Mouse (Mus musculus) right cerebral cortex, adult 18-20 months (tissue): ENCODE data around the gene Gabrg3.
A peak's percentile ranks its signal among the peaks of the same experiment; 100 is the strongest.
"Not testable (repeated sequence)": the region's sequence is repeated elsewhere in the genome, so short reads cannot be mapped to it uniquely, and the experiment has no call there.

ENCODE experiments used
- DNase-seq: peaks from one replicate; pipeline ENCODE4 v3.0.0; 2022; ENCODE audit warnings: mixed read lengths

The Gabrg3 gene

DNA sequence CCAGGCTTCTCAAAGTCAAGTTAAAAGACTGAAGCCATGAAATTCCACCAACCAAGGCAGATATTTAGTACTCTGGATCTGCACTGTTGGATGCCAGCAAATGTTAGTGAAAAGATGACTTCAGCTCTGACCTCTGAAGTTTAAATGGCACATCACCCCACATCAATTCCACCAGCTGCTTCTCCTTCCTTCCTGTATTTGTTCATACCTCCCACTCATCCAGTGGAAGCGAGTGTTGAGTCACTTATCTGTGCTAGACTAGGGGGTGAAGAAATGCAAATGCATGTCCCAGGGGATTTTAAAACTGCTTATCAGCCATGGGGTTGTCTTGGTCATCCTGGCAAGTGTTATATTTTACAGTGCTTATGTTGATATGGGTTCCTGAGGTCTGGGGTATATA, 79.7 kb downstream of the Gabrg3 start:
- peak; percentile 44 for DNase-seq

DNA sequence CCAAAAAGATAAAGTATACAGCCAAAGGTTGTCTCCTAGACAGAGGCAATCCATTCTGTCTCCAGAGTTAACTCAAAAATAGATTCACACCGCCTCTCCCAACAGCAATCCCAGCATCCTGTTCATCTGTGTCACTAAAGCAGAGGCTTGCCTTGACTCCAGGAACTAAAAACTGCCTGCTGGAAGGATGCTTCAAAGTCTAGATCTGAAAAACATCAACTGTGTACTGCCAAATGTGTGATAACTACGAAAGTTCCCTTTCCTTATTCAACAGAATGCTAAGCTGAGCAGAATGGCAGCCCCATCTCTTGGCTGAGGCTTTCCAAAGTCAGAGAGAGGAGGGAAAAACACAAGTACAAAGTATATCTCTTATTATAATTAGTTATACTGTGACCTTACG, 90.3 kb downstream of the Gabrg3 start:
- DNase-seq: peak; percentile 71

DNA sequence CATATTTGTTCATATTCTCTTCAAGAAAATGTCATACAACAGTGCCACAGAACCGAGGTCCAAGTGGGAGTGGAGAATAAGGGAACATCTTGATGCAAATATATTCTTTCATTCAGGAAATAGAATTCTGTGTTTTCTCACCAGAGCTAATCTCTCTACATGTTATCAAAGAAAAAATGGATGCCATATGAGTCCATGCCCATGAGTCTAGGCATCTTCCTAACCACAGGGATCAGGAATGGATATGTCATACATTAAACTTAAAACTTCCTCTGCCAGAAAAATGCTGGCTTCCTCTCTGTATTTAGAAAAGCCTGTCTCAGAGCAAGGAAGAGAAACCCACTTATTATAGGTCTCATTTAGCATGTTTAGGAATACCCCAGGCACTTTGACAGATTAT, 92.9 kb downstream of the Gabrg3 start:
- no peak for DNase-seq

DNA sequence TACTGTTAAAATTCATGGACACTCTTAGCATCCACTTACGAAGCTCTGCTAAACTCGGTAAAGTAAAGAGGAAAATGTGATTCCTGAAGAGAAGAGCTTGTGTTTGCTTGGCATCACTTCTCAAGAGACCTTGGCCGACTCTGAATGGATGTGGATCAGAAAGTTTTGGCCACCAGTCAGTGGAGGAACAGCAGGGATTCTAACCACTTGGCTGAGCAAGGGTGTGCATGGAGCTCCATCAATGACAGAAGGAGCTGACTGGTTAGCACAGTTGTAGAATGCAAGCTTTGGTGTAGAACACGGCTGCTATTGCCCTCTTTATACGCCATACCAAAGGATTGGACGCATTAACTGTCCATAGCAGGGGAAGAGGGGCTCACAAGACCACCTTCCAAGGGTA, 93.4 kb downstream of the Gabrg3 start:
- no peak for DNase-seq

DNA sequence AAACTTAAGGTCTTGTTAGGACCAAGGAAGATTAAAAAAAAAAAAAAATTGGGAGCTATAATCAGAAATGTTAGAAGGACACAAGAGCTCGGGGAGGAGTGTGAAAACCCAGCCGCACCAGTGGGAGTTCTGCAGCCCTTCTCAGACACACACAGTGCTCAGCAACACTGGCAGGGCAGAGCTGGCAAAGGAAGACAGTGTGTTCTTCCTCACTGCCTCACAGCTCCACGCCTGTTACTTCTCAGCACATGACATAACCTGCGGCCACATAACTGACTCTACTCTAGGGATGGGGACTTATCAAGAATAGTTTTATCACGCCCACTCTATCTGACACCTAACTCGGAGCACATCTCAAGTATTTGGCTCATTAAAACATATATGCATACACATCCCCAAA, 103.8 kb downstream of the Gabrg3 start:
- peak; percentile 42 for DNase-seq

DNA sequence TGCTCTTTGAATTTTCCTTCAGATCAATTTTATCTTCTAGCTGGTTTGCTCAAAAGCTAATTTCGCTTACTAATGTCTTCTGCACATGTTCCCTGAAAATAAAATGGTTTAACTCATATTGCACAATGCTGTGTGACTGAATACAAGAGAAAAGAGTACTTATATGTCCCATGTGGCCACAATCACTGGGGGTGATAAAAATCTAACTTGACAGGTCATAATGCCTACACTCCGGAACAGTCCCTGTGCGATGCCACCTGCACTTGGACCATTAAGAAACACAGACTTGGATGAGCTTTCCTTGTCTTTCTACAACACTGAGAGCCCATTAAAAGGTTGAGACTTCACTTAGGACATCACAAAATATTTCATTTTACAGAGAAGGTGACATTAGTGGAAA, 108.1 kb downstream of the Gabrg3 start:
- no peak for DNase-seq

DNA sequence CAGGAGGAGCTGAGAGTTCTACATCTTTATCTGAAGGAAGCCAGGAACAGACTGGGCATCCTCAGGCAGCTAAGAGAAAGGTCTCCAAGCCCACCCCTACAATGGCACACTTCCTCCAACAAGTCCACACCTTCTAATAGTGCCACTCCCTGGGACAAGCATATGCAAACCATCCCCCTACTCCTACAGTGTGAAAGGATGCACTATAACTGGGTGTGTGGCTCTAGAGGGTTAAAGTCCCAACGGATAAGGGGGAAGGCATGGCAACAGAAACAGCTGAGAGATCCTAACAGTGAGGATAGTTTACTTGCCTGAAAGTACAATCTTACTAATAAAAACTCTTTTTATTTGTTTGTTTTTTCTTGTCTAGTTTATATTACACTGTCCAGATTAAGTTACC, 126.8 kb downstream of the Gabrg3 start:
- DNase-seq: no peak

DNA sequence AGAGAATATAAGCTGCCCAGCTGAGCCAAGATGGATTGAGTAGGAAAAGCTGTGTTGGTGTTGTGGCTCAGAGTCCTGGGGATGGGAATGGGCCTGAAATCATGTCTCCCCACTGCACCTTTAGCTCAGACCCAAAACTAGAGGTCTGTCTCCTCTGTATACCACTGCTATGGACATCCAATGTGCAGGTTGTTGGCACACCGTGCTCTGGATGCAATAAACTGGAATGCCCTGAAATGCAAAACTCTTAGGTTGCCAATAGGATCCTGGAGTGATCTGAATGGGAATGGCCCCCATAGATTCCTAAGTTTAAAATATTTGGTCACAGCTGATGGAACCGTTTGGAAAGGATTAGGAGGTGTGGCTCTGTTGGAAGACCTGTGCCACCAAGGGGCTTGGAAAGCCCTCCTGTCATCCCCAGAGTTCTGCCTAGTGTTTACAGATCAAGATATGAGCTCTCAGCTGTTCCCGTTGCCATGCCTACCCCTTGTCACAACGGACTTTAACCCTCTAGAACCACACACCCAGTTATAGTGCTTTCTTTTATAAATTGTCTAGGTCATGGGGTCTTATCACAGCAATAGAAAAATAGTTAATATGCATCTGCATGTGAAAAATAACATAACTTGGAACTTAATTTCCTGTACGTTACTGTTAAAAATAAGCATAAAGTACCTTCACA, 128.0 kb downstream of the Gabrg3 start:
- no peak for DNase-seq

DNA sequence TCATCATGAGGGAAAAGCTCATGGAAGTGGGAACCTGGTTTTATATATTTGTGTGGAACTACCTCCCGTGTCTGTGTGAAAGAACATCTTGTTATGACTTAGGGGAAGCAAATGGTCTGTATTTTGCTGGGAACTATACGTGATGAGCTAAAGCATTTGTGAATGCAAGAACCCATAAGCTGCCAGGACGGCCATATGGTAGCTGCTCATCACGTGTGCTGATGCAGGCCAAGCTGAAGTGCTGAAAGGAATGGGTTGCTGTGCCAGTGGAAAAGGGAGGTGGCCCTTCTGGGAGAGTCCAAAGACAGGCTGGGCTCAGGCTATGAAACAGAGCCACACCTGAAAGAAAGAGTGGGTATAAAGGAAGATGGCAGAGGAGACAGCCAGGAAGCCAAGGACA, 143.0 kb downstream of the Gabrg3 start:
- peak; percentile 41 for DNase-seq

DNA sequence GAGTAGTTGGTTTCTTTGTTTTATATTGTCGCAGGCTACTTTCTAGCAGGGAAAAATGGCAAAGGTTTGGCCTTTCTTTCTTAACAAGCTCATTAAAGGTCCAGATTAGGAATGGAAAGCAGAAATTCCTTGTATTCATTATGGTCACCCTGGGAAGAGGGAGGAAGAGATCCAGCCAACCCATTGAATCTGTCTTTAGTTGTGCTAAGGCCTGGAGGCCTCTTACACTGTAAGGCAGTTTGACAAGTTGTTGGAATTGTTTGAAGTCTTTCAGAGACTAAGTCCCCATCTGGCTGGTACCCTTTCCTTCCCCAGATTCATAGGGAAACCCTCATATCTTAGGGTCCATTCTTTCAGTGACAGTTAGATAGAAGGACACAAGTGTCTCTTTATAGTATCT, 172.9 kb downstream of the Gabrg3 start:
- DNase-seq: no peak

DNA sequence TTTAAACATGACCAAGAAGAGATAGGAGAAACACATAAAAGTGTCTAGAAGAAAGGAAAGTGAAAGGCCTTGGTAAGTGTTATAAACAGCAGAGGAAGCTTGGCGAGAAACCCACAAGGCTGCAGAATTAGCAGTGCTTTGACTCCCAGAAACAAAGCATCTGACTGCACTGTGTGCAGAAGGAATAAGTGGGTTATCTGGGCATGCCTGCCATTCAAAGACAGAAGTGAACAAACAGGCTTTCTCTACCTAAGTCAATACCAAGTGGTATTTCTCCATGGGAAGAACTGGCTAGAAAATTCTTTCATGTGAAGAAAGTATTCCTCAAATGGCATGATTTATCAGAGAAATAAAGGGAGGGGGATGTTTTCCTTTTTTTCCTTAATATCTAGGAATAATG, 201.0 kb downstream of the Gabrg3 start:
- DNase-seq: no peak

DNA sequence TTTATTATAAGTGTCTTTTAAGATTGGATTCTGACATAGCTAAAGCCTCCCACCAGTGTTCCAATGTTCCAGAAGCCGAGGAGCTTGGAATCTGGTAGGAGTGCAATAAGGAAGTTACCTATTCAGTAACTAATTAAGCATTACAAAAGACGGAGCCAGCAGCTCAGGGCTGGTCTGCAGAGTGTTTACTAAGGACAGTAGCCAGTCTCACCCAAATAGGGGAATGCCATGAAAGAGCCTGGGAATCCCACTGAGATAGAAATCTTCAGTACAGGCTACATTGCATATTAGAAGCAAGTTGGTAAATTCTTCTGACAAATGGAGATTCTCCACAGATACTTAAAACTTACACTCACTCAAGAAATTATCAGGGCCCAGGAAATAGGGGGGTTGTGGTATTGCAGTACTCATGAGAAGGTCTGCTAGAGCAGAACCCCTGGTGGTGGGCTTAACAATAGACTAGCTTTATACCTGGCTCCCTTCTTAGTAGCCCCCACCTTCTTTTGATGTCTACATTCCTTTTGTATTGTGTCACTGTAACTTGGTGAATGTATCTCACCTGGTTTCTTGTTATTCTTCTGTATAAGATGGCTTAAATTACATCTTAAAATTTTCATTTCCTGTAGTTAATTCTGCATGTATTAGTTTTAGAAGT, 211.0 kb downstream of the Gabrg3 start:
- DNase-seq: not testable (repeated sequence)

DNA sequence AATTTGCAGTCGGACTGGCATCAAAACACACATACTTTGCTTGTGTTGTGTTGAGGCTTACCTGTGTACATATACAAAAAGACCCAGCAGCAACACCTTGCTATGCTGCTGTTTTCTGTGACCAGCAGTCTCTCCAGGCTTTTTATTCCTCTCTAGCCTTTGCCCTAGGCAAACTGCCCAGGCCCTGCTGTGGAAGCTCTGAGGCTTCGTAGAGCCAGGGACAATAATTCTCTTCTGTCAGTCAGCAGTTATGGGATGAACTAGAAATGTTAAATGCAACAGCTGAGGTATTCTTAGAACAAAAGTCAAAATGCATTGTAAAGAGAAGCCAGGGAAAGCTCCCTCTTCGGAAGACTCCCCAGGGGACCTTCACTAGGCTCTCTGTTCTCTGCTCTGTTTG, 220.1 kb downstream of the Gabrg3 start:
- no peak for DNase-seq

DNA sequence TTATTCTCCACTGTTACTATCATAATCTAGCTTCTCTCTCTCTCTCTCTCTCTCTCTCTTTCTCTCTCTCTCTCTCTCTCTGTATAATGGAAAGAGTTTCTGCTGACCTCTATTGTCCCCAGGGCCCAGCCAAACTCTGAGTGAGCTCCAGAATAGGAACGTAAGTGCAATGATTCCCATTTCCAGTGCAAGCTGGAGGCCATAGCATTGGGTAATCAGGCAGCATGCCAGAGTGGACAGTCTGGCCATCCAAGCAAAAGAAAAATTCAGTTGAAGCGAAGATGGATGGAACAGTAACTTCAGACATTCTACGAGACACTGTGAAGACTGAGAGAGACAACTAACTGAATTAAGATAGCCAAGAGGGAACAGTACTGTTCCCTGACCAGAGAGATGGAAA, 228.8 kb downstream of the Gabrg3 start:
- no peak for DNase-seq

DNA sequence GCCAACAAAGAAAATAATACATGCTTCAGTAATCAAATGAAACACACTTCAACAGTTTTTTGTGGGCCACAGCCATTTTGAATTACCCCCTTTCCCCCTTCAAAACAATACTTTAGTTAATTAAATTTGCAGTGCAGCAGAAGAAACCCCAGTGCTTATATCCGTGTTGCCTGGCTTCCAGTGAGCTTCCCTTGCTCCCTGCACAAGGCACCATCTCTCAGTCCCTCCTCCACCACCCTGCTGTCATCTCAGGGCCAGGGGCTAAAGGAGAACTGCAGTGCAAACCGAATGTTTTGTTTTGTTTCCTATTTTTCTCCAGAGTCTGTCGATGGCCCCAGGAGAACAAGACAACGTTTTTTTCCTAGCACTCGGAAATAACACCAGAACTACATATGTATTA, 233.2 kb downstream of the Gabrg3 start:
- no peak for DNase-seq

DNA sequence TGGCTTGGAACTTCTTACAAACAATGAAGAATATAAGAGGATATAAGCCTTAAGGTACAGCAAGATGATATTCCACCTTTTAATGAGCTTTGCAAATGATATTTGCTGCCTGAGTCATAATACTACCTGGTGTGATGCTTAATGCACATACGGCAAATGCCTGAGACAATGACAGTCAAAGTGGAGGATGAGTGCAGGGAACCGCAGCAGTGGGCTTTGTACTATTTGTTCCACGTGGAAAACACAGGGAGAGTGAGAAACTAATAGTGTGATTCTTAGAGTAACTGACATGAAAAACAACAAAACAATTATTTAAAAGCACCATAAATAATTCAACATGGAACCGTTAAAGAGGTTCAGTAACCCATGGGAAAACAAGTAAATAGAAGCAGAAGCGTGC, 236.2 kb downstream of the Gabrg3 start:
- no peak for DNase-seq

DNA sequence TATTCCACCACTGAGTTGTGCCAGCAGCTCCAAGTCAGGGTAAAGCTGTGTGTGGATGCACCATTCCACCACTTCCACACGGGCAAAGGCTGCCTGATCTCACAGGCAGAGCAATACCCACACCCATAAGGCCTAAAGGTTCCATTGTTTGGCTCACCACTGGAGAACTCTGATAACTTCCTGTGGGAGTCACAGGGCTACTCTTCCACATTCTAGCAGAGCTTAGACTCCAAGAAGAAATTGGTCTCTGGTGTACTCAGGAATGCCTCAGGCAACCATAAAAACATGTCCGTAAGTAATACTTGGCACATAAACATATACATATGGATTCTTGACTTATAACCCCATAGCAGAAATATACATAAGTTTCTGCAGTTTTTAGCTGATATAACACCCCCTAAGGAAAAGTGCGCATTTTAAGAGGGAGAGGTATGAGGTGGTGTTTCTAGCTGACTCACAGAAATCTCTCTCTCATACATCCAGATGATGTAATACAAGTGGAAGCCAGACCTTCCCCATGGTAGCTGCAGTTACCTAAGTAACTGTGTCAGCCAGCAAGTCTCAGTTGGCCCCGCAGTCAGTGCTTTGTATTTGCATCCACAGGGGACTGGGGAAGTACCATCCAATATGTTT, 248.8 kb downstream of the Gabrg3 start:
- no peak for DNase-seq

DNA sequence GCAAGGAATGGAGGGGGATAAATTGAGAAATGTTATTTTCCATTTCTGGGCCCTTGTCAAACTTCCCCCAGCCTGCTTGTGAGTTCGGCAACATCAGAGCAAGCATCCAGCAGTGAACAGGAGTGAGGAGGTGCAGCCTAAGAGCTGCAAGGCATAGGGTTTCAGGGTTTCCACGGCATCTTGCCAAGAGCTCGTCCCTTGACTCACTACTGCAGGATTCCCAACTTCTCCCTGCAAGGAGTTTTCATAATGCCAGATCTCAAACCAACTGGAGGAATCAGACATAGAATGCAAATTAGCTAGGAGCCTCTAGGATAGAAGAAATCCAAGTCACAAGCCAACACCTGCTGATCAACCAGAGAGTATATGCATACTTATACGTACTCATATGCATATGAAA, 254.0 kb downstream of the Gabrg3 start:
- DNase-seq: peak; percentile 37

DNA sequence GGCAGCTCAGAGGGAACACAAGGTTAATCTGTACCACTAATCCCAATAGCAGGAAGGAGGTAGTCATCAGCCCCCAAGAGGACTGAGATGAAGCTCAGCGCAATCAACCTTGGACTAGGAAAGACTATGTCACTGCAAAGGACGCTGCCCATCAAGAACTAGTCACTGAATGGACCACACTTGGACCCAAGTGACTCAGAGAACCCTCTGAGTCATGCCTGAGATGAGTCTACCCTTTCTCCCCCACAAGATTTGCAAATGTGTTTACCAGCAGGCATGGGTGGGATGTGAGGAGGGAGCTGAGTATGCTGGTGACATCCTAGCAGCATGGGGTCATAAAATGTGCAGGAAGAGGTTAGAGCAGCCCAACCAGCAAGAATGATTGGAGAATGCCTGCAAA, 254.5 kb downstream of the Gabrg3 start:
- DNase-seq: peak; percentile 13

DNA sequence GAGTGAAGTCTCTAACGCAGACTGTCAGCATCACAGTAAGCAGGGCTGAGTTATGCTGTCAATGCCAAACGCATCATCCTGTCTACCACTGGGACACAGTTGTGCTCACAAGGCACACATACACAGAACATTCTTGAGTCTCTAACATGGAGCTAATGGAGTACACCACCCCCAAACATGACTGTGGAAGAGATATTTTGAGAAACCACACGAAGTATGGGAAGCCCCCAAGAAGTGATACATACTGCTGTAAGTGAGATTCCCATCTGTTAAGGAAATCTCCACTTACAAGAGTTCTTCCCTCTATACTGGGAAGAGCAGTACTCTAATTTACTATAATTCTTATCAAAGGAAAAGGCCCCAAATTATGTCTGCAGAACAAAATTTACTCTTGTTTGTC, 286.9 kb downstream of the Gabrg3 start:
- DNase-seq: no peak

DNA sequence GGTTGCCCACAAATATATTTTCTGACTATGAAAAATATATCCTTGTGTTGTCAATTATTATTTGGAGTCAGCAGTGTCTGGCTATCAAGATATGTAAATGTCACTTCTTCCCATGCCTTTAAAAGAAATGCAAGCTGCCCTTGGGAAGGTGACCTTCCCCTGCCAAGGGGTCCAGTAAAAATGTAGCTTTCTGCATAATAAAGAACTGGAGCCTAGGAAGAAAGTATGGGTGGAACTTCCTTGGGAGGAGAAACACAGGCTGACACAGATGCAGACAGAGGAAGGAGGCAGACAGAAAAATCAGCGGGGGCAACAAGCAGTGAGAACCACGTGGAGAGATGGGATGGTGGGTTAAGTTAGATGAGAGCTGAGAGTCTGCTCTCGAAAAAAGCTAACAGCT, 304.9 kb downstream of the Gabrg3 start:
- DNase-seq: no peak

DNA sequence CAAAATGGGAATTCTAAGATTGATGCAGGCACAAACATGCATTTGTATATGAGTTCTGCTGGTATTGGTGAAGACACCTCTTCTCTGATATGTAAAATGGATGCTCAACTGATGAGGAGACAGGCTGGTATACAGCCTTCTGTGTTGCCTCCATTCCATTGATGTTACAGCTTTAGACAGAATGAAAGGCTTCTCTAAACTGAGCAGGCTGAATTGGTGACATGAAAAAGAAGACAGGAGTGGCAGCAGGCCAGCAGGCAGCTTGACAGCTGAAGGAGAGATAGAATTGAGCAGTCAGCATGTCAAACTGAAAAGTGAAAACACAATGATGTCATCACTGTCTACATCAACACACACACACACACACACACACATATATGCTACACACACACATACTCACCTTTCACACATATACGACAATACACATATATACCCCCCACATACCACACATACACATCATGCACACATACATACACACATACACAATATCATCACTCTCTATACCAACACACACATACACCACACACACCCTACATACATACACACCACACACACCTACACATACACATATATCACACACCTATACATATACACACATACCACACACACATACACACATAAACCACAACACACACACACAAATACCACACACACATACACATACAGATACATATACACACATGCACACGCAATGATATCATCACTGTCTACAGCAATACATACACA, 315.4 kb downstream of the Gabrg3 start:
- DNase-seq: no peak

DNA sequence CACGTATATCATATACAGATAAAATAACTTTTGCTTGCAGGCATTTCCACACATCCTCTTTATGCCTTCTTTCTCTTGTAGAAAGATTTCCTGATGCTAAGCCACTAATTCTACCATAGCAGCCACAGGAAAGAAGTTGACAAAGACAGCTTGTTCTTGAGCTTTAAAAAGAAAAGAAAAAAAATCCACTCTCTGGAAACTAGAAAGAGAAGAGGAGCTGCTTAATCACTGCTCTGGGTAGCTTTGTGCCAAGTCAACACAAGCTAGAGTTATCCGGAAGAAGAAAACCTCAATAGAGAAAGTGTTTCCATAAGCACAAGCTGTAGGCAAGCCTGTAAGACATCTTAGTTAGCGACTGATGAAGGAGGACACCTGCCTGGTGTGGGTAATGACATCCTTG, 321.6 kb downstream of the Gabrg3 start:
- DNase-seq: no peak
